Mouse (Mus musculus) stomach, postnatal 0 days (tissue): Measurements from ENCODE around the gene Cwh43.

Experiments used
- CTCF ChIP-seq: IDR thresholded peaks from 2 replicates; pipeline ENCODE4 v1.5.1; 2016; ENCODE audit warnings: antibody characterized with exemption, low read depth, mild to moderate bottlenecking, moderate library complexity
- EP300 ChIP-seq: optimal IDR thresholded peaks from 2 replicates; pipeline ENCODE3; 2016; ENCODE audit warnings: antibody characterized with exemption

- TF ChIP-seq CTCF: no peak
- no peak for TF ChIP-seq EP300
Measured at GRCm38 (mm10) chr5:73381976-73382540, 23.8 kb upstream of the Cwh43 start.
